Mouse (Mus musculus) adrenal gland, adult 2 months (tissue): ENCODE data around the gene Riox2. TPM values are rescaled to one million over a fixed set of nuclear protein-coding genes. Genes with fewer than 3 reads are reported as not detected.

Source experiments
- DNase-seq: peaks from one replicate; pipeline ENCODE4 v3.0.0; 2021
- polyA plus RNA-seq: library from polyadenylated mRNA; depleted of rRNA; stranded (reverse); fragments of >200 nt; gene quantifications from 2 replicates; pipeline ENCODE4 v1.2.3, GENCODE M21; 2012; rRNA removed
- total RNA-seq, 2 experiments: library from RNA; stranded (reverse); gene quantifications; 2 replicates each; pipeline ENCODE4 v1.2.3; 2021

Riox2 gene
- total and polyA plus RNA-seq, 3 experiments, result 4.5 to 24.9 (median 18.9) TPM

DNA sequence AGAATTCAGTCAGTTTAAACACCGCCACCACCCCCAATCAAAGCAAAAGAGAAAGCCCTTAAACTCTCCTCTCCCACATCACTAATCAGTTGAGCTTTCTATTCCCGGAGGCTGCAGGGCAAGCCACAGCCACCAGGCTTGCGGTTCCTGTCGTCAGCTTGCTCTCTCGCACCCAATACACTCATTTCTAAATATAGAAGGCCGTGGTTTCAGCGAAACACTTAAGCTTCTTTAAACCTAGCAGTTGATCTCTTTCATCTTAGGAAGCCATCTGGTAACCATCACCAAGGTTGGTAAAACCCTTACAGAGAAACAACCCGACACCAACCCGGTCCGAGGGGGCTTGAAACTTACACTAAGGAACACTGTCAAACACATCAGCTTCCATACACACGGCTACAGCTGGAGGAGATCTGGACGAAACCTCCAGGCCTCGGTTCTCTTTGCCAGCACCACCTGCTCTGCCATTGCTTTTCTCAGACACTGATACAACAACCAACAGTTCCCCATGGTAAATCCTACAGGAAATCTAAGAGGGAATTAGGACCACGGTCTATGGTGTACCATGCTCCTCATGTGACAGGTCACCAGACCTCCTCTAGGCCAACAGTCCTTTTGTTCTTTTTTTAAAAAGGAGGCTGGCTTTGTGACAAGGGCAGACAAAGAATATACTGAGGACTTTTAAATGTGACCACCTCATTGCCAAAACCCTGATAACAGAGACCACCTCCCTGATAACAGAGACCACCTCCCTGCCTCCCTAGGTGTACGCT lies 46.1 kb downstream of the Riox2 start:
- no peak for DNase-seq

DNA sequence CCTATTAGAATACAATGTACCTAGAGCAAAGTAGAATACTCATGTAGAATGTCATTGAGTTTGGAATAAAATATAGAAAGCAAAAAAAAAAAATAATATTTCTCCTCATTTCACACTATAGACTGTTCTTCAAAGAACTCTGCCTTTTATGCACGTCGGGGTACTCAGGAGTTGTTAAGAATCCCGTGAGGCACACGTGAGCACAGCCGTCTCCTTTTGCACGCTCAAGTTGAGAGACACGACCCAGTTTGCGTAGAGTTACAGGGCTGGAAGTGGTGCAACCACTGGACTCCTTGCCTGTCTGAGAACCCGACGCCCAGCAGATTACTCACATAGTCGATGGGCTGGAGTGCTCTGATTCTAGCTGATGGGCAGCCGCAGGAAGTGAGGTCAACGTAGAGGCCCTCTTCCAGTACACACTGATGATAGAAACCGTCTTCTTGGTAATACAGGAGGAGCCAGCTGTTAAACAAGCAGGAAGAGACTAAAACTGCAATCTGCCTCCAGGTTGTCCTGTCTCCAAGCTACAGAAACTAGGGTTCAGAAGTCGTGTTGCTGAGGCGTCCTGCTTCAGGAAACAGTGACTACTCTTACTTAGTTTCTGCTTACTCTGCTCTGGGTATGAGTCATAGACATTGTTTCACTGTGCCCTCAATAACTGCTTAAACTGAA lies 50.3 kb downstream of the Riox2 start:
- no peak for DNase-seq

DNA sequence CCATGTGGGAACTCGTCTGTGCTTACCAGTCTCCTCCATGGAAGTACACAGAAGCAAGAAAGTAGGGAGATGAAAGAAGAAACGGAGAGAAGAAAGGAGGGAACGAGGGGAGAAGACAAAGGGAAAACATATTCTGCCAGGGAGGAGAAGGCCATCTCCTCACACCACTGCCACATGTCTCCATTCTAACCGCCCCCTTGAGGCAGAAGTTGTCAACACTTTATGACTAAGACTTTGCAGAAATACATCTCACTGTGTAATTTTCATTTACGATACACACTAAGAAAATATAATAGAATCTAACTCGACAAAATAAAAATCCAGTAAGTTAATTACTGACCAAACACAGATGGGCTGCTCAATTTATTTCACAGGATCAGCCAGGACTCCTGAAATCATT lies 55.4 kb downstream of the Riox2 start:
- no peak for DNase-seq

DNA sequence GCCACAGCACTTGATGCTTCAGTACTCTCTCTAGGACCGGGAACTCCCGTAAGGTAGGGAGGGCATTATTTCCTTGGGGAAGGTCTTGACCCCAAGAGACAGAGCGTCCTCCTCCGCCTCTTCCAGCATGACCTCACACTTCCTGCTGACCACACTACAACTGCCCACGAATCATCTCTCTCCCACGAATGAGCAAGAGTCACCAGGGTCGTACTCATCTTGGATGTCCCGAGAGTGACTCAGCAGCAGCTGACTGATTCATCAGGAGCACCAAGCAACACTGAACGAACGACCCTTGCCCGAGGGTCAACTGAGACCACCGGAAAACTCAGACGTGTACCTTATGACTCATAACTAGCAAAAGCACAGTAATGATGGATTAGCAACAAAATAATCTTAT lies 58.0 kb downstream of the Riox2 start:
- DNase-seq, result peak; percentile 34

DNA sequence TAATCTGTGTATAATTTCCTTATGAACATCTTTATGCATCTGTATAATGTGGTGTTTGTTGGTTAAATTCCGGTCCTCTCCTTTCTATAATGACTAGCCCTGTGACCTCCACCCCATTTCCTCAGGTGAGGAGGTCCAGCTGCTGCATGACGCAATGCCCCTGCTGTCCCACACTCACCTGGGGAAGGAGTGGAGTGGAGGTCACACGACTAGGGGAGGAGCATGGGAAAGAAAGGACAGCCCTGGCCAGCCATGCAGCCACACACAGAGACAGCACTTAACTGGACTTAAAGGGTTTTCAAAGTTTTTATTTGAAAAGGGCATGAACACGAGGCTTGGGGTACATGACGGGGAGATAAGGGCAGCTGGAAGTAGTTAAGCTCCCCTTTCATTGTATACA lies 59.7 kb downstream of the Riox2 start:
- DNase-seq, result no peak

DNA sequence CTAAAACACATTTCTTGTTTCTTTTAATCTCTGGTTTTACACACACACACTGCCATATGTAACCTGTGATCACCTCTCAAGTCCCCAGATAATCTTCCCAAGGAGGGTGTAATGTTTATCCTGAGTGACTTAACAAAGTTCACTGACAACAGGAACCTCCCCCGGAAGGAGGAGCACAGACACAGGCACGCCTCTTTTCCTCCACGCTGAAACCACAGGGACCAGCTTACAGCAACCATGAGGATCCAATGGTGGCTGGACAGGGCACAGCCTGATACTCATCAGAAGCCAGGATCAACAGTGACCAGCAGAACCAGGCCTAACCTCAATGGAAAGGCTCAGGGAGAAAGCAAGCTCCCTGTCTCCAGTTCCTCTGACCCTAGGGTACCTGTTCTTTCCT lies 61.0 kb downstream of the Riox2 start:
- DNase-seq, result no peak

DNA sequence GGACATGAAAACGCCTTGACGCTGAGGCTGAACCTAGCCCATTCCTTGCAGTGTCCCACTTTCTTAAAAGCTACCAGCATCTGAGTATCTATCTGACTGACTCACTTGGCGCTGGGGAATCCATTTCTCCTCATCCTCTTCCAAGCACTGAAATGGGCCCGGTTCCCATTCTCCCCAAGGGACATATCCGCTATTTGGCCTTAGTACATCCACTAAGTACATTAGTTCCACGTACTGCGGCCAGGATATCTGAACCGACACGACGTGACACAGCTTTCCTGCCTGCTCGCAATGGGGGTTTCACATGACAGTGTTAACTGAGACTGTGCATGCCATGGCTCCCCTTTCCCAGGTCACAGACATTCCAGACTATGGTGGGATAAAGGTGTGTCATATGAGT lies 62.8 kb downstream of the Riox2 start:
- no peak for DNase-seq

DNA sequence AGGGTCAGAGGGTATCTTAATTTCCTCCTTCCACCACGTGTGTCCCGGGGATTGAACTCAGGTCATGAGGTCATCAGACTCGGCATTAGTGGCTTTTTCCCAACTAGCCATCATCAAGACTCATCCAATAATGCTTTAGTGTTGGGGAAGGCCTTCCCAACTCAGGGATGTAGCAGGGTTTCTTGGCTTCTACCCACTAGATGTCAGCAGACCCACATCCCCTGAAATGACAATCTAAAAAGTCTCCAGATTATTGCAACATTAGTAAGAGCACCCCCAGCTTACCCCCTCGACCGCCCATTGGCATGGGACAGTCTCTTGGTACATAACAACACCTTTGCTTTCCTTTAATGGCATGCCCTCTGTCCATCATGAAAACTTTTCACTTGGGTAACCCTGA lies 64.1 kb downstream of the Riox2 start:
- no peak for DNase-seq

DNA sequence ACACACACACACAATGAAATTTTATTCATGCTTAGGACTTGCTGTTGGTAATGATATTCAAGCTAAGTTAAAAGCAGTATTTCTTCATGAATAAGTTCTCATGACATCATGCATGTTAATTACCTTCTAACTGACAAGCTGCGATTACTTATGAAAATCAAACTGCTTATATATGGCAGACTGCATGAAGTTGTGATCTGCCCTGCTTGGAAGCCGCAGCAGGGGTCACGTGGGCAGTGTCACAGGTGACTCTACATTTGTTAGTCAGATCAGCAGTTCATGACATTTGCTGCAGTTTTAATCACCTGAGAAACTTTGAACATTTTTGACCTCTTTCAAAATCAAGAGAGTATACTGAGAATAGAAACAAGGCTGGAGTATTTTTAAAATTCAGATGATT lies 69.4 kb downstream of the Riox2 start:
- no peak for DNase-seq

DNA sequence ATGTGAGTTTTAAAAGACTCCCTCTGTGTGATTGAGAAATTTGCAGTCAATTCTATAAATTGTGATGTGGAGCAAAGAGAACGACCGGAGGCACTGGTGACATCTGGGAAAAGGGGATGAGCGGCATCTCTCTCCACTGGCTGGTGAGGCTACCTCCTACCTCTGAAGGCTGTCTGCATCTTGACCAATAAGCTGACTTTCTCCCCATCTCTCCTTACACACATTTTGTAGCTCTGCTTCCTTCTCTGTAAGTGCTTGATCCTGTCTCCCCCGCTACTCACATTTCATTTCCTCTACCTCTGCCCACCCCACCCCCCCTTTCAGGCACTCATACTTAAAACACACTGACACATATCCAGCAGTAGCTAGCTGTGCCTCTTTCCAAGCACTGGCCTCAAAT lies 69.8 kb downstream of the Riox2 start:
- DNase-seq, result no peak

Other genes with a start within 250 kb of the Riox2 start
- gene Olfr201, start 199.1 kb upstream of the Riox2 start, total RNA-seq, result not detected
- not detected in 2 replicates for gene Olfr201, start 199.1 kb upstream of the Riox2 start, polyA plus RNA-seq
- not detected for gene Olfr202, start 185.0 kb upstream of the Riox2 start, total RNA-seq
- gene Olfr202, start 185.0 kb upstream of the Riox2 start, polyA plus RNA-seq, result not detected in 2 replicates
- not detected for gene Olfr203, start 172.9 kb upstream of the Riox2 start, total RNA-seq
- gene Olfr203, start 172.9 kb upstream of the Riox2 start, polyA plus RNA-seq, result not detected in 2 replicates
- gene Olfr204, start 153.5 kb upstream of the Riox2 start, total RNA-seq, result not detected
- gene Olfr204, start 153.5 kb upstream of the Riox2 start, polyA plus RNA-seq, result not detected in 2 replicates
- not detected for gene Olfr205, start 140.6 kb upstream of the Riox2 start, total RNA-seq
- gene Olfr205, start 140.6 kb upstream of the Riox2 start, polyA plus RNA-seq, result not detected in 2 replicates
- not detected for gene Olfr206, start 122.5 kb upstream of the Riox2 start, total RNA-seq
- gene Olfr206, start 122.5 kb upstream of the Riox2 start, polyA plus RNA-seq, result not detected in 2 replicates
- not detected for gene Olfr209, start 107.8 kb upstream of the Riox2 start, total RNA-seq
- gene Olfr209, start 107.8 kb upstream of the Riox2 start, polyA plus RNA-seq, result not detected in 2 replicates
- not detected for gene Gabrr3, start 64.4 kb upstream of the Riox2 start, total RNA-seq
- not detected in 2 replicates for gene Gabrr3, start 64.4 kb upstream of the Riox2 start, polyA plus RNA-seq
- 10 to 100 TPM; 11.9 to 16.0 TPM for gene Crybg3, start 129.2 kb downstream of the Riox2 start, total RNA-seq
- 1.6 and 1.7 TPM in 2 replicates for gene Crybg3, start 129.2 kb downstream of the Riox2 start, polyA plus RNA-seq
- gene Arl6, start 167.6 kb downstream of the Riox2 start, total RNA-seq, result 10 to 100 TPM in 1 of 2 experiments, 1 to 10 TPM in 1; 6.2 to 13.9 TPM
- gene Arl6, start 167.6 kb downstream of the Riox2 start, polyA plus RNA-seq, result 0.63 and 0.97 TPM in 2 replicates